ENCODE assay signal across 14 mouse cellular contexts in genomic region chr14:18106901-18107789, GRCm38 (mm10).
DNase-seq lines count a peak whose midpoint lies in the region; ATAC-seq and TF ChIP-seq lines count a peak whose summit lies in the region.
"Had no signal": no experiment of that assay in that cellular context is flagged by ENCODE, and none has a peak within 500 bp of the region (broad histone marks: within the 10 kb centered on the region; RNA-seq: fewer than 3 reads in every experiment).

No protein-coding gene starts in this region.

- no peak overlapping the region for H3K4me2 ChIP-seq in intestine, postnatal 0 days (replicated peaks; ENCODE audit: low read depth)
- H3K4me2 ChIP-seq: midbrain, embryonic 12.5 days had no signal

- no peaks in the 10 kb centered on the region for H3K4me1 ChIP-seq in intestine, postnatal 0 days (replicated peaks; ENCODE audit: control insufficient read depth, insufficient read depth, low read length)
- H3K4me1 ChIP-seq: midbrain, embryonic 12.5 days had no signal

- H3K9me3 ChIP-seq in intestine, postnatal 0 days (ENCODE audit: control insufficient read depth): no peaks in the 10 kb centered on the region
- H3K9me3 ChIP-seq: midbrain, embryonic 12.5 days had no signal

- H3K36me3 ChIP-seq in intestine, postnatal 0 days (ENCODE audit: control insufficient read depth, insufficient read depth): no peaks in the 10 kb centered on the region
- H3K36me3 ChIP-seq: midbrain, embryonic 12.5 days had no signal

- H3K27ac ChIP-seq in intestine, postnatal 0 days (ENCODE audit: low read depth, low read length): no peak overlapping the region
- H3K27ac ChIP-seq: midbrain, embryonic 12.5 days had no signal

- ATAC-seq in frontal cortex, adult (ENCODE audit: low TSS enrichment): peak; percentile 96
- ATAC-seq in intestine, postnatal 0 days: no peak
- ATAC-seq in megakaryocyte progenitor cell, adult 5-6 weeks (replicated peaks; ENCODE audit: poor library complexity): no peak
- ATAC-seq: activated CD4-positive, CD25-positive, alpha-beta regulatory T cell, adult 4 months; forebrain, embryonic 14.5 days had no signal

- peak; percentile 17 for DNase-seq in Muller cell, postnatal 12 days (ENCODE audit: inconsistent ontology term)
- peak; percentile 79 for DNase-seq in layer of hippocampus, adult 9-11 months
- peak; percentile 59 to 72 for DNase-seq in left cerebral cortex, postnatal 36 days (ENCODE audit: low spot score in 2 of 2)
- DNase-seq in cerebellum, adult 11 months: no peak
- DNase-seq in gastrocnemius, postnatal 36 days: no peak
- DNase-seq: cerebellum, adult 2 months; heart, adult 18-20 months; kidney, postnatal 14 days had no signal

- 57% methylated on average over 3 of the region's 3 CpGs for WGBS in intestine, postnatal 0 days

- no peak overlapping the region for H3K4me3 ChIP-seq in intestine, postnatal 0 days (ENCODE audit: low read depth, low read length)
- H3K4me3 ChIP-seq: midbrain, embryonic 12.5 days had no signal

- no peaks in the 10 kb centered on the region for H3K27me3 ChIP-seq in intestine, postnatal 0 days (replicated peaks; ENCODE audit: control insufficient read depth, insufficient read depth, low read length)
- H3K27me3 ChIP-seq: midbrain, embryonic 12.5 days had no signal

- intact Hi-C loops in left cerebral cortex, postnatal 36 days (cut with DNase I): no loop called here
- intact Hi-C loops in gastrocnemius, postnatal 36 days (cut with DNase I): no loop called here

- H3K9ac ChIP-seq in intestine, postnatal 0 days (ENCODE audit: low read depth, low read length): no peak overlapping the region
- H3K9ac ChIP-seq: midbrain, embryonic 12.5 days had no signal

- no peak for TF ChIP-seq CTCF in intestine, postnatal 0 days (IDR thresholded peaks at IDR 0.05; ENCODE audit: low read depth)

Comparison
In these comparisons a context has a peak if more than half of its experiments do, and no peak if none do; other contexts are left out.
1. DNase-seq: peak in Muller cell, postnatal 12 days (single experiment), layer of hippocampus, adult 9-11 months (single experiment) and left cerebral cortex, postnatal 36 days (2 of 2); none in cerebellum, adult 11 months (single experiment) and gastrocnemius, postnatal 36 days (0 of 2).